Mouse (Mus musculus) CH12.LX (cell line): ENCODE measurements at regions not wholly inside any gene's neighbourhood (a gene's known extent, or its start where the extent isn't known, plus 50 kb on each side); places are given as distances from the start of the nearest gene placed in this dataset.

Experiments
- CHD1 ChIP-seq: IDR thresholded peaks from 2 replicates; pipeline ENCODE4 v1.6.1; 2012; ENCODE audit warnings: low read depth, low read length, improper control_type of control experiment, inconsistent platforms
- CTCF ChIP-seq, 2 experiments: IDR thresholded peaks in 1 of 2; conservative IDR thresholded peaks in 1 of 2; 2 replicates each; pipeline ENCODE4 v1.5.1; 2011 to 2012; ENCODE audit warnings: low read depth in 2 of 2, low read length in 2 of 2, improper control_type of control experiment in 1 of 2, inconsistent platforms in 1 of 2, mild to moderate bottlenecking in 1 of 2, moderate library complexity in 1 of 2
- E2F4 ChIP-seq: IDR thresholded peaks from 2 replicates; pipeline ENCODE4 v1.6.1; 2011; ENCODE audit warnings: low read depth, low read length, improper control_type of control experiment; ENCODE audit not compliant: insufficient replicate concordance
- HCFC1 ChIP-seq: IDR thresholded peaks from 2 replicates; pipeline ENCODE4 v1.6.1; 2012; ENCODE audit warnings: low read depth, mild to moderate bottlenecking, inconsistent platforms, low read length, improper control_type of control experiment
- NRF1 ChIP-seq: IDR thresholded peaks from 2 replicates; pipeline ENCODE4 v1.6.1; 2014; ENCODE audit warnings: low read depth, mild to moderate bottlenecking, inconsistent platforms, low read length, improper control_type of control experiment, moderate library complexity
- PAX5 ChIP-seq: IDR thresholded peaks from 2 replicates; pipeline ENCODE4 v1.6.1; 2012; ENCODE audit warnings: low read length, inconsistent platforms, mixed read lengths
- POLR2A ChIP-seq: IDR thresholded peaks from 2 replicates; pipeline ENCODE4 v1.6.1; 2011; ENCODE audit warnings: low read depth, mild to moderate bottlenecking, improper control_type of control experiment, low read length

DNA sequence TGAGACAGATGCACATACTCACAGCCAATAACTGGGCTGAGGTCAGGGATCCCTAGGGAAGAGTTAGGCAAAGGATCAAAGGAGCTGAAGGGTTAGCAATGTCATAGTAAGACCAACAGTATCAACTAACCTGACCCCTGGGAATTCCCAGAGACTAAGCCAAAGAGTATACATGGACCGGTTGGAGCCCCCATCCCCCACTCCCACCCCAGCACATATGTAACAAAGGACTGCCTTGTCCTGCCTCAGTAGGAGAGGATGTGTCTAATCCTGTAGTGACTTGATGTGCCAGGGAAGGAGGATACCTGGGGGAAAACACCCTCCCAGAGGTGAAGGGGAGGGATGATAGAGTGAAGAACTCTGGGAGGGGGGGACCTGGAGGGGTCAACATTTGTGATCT is 119.4 kb upstream of the Gimd1 start:
- no peak for TF ChIP-seq E2F4
- no peak for TF ChIP-seq PAX5
- TF ChIP-seq CHD1 = no peak
- TF ChIP-seq HCFC1 = no peak
- TF ChIP-seq CTCF (conservative IDR thresholded peaks at IDR 0.05 in 1 of 2, IDR thresholded peaks at IDR 0.05 in 1 of 2; ENCODE audit: low read depth in 2 of 2, low read length in 2 of 2) = no peak
- no peak for TF ChIP-seq NRF1
- TF ChIP-seq POLR2A = no peak
